8 mouse cellular contexts compared by ENCODE assay signal in genomic region chr2:133614672-133615071, GRCm38 (mm10).
DNase-seq lines count a peak whose midpoint lies in the region; ATAC-seq and TF ChIP-seq lines count a peak whose summit lies in the region.

No protein-coding gene starts in this region.

- TF ChIP-seq CTCF in brain, embryonic 14.5 days (IDR thresholded peaks at IDR 0.05; ENCODE audit: borderline replicate concordance, extremely low read depth, insufficient read depth, insufficient read length) = peak; percentile 73; the same call in 1 of the 2 replicates

- DNase-seq in cerebellum, postnatal 10 days = peak; percentile 50 to 54
- DNase-seq in cerebellum, adult 11 months = no peak
- DNase-seq in 3T3-L1 (ENCODE audit: low read depth, low spot score) = peak; percentile 59
- DNase-seq in brain, embryonic 14.5 days (ENCODE audit: low read depth) = peak; percentile 76
- peak; percentile 42 for DNase-seq in lung, postnatal 10 days
- DNase-seq in B cell, adult 2 months = no peak
- DNase-seq in gastrocnemius, adult 8-10 months (ENCODE audit: low spot score in 2 of 2) = no peak

- peak; percentile 93 to 95 for ATAC-seq in hematopoietic stem cell, adult 5-6 weeks (replicated peaks in 1 of 2; ENCODE audit: insufficient read depth in 1 of 2, low FRiP score in 2 of 2, low TSS enrichment in 1 of 2, low read depth in 1 of 2, poor library complexity in 2 of 2, severe bottlenecking in 2 of 2)

- no peak for TF ChIP-seq POLR2A in brain, embryonic 14.5 days (IDR thresholded peaks at IDR 0.05; ENCODE audit: borderline replicate concordance, extremely low read depth, insufficient read depth, insufficient read length, poor library complexity, severe bottlenecking)

Comparison
In these comparisons a context has a peak if more than half of its experiments do, and no peak if none do; other contexts are left out.
1. DNase-seq: peak in cerebellum, postnatal 10 days (2 of 2), 3T3-L1 (single experiment), brain, embryonic 14.5 days (single experiment) and lung, postnatal 10 days (single experiment); none in cerebellum, adult 11 months (single experiment), B cell, adult 2 months (0 of 2) and gastrocnemius, adult 8-10 months (0 of 2).